Mouse (Mus musculus) stomach, embryonic 15.5 days (tissue): ENCODE results near the gene E2f1. TPM values are rescaled to one million over a fixed set of nuclear protein-coding genes. Genes with fewer than 3 reads are reported as not detected.

Experiments used
- ATAC-seq: fragments of 200-750 bp; cut with Nextera tagmentation; 2 replicates; pipeline ENCODE4 v1.8.0; 2017; ENCODE audit warnings: low read depth, moderate number of reproducible peaks, moderate TSS enrichment; ENCODE audit not compliant: insufficient read depth, low FRiP score
- H3K27ac ChIP-seq: fragments of 300-500 bp; sonication (generic); 2 replicates; pipeline ENCODE4 v1.5.1; 2015; ENCODE audit warnings: mild to moderate bottlenecking, inconsistent platforms
- H3K27me3 ChIP-seq: fragments of 300-500 bp; sonication (generic); replicated peaks from 2 replicates; pipeline ENCODE4 v1.6.1; 2015; ENCODE audit warnings: inconsistent platforms
- H3K36me3 ChIP-seq: fragments of 300-500 bp; sonication (generic); 2 replicates; pipeline ENCODE4 v1.6.1; 2015; ENCODE audit warnings: inconsistent platforms
- H3K4me1 ChIP-seq: fragments of 300-500 bp; sonication (generic); 2 replicates; pipeline ENCODE4 v1.6.1; 2015; ENCODE audit warnings: inconsistent platforms
- H3K4me2 ChIP-seq: fragments of 300-500 bp; sonication (generic); 2 replicates; pipeline ENCODE4 v1.6.1; 2015; ENCODE audit warnings: mild to moderate bottlenecking, inconsistent platforms
- H3K4me3 ChIP-seq: fragments of 300-500 bp; sonication (generic); replicated peaks from 2 replicates; pipeline ENCODE4 v1.5.1; 2015; ENCODE audit warnings: inconsistent platforms
- H3K9ac ChIP-seq: fragments of 300-500 bp; sonication (generic); 2 replicates; pipeline ENCODE4 v1.6.1; 2015; ENCODE audit warnings: inconsistent platforms
- H3K9me3 ChIP-seq: fragments of 300-500 bp; sonication (generic); 2 replicates; pipeline ENCODE4 v1.6.1; 2016; ENCODE audit warnings: inconsistent platforms
- WGBS: fragments of 180-500 bp; shearing (Covaris S2); methylation state at CpG from one replicate; pipeline ENCODE4 v1.1.7; 2015; 5-methylcytosine and 5-hydroxymethylcytosine counted together
- polyA plus RNA-seq: library from polyadenylated mRNA; unstranded; fragments of >200 nt; fragmentation: Nextera tagmentation; extraction: Ambion mirVana; gene quantifications from 2 replicates; pipeline ENCODE4 v1.2.1, GENCODE M21; 2015

Gene E2f1
- polyA plus RNA-seq, 1 experiment from 2014 or later, result 20.2 TPM

DNA sequence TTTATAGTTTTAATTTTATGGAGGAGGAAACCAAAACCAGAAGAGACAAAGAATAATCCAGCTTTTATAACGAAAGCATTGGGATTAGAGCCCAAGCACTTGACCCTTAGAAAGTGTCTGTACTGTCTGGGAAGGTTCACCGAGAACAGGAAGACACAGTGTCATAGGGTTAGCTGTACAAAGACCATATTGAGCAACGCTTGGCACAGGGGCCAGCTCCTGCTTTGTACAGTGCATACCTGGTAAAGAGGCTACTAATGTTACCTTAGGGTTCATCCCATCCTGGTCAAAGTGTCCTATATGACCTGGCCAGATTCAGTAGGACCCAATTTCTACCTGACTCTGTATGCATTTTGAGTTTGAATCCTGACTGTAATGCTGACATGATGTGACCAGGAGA, 31.6 kb upstream of the E2f1 start:
- ATAC-seq, result no peak
- WGBS, result 61% methylated on average over 3 of the region's 3 CpGs
- H3K27ac ChIP-seq, result no peak overlapping the region

DNA sequence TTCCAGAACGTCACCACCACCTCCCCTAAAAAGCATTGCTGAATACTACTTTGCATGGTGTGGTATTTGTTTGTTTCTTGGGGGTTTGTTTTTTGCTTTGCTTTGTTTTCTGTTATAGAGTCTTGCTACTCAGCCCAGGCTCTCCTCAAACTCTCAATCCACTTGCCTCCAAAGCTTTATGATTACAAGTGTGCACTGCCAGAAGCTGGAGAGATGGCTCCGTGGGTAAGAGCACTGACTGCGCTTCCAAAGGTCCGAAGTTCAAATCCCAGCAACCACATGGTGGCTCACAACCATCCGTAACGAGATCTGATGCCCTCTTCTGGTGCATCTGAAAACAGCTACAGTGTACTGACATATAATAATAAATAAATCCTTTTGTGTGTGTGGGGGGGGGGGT, 30.9 kb upstream of the E2f1 start:
- no peak overlapping the region for H3K9ac ChIP-seq
- ATAC-seq, result no peak
- no peak overlapping the region for H3K27ac ChIP-seq
- no peak overlapping the region for H3K4me2 ChIP-seq
- WGBS, result 73% methylated on average over 6 of the region's 6 CpGs
- H3K36me3 ChIP-seq, result no peaks in the 10 kb centered on the region
- H3K4me1 ChIP-seq, result peaks cover 10% of the 10 kb centered on the region; the same call in 1 of the 2 replicates
- H3K4me3 ChIP-seq, result no peak overlapping the region
- H3K27me3 ChIP-seq, result no peaks in the 10 kb centered on the region
- no peaks in the 10 kb centered on the region for H3K9me3 ChIP-seq

More for the DNA sequence above, 31.6 kb upstream of the E2f1 start:
- peaks cover 10% of the 10 kb centered on the region; the same call in 1 of the 2 replicates for H3K4me1 ChIP-seq
- H3K27me3 ChIP-seq, result no peaks in the 10 kb centered on the region
- H3K36me3 ChIP-seq, result no peaks in the 10 kb centered on the region
- no peaks in the 10 kb centered on the region for H3K9me3 ChIP-seq
- no peak overlapping the region for H3K4me3 ChIP-seq
- H3K9ac ChIP-seq, result no peak overlapping the region
- H3K4me2 ChIP-seq, result no peak overlapping the region

DNA sequence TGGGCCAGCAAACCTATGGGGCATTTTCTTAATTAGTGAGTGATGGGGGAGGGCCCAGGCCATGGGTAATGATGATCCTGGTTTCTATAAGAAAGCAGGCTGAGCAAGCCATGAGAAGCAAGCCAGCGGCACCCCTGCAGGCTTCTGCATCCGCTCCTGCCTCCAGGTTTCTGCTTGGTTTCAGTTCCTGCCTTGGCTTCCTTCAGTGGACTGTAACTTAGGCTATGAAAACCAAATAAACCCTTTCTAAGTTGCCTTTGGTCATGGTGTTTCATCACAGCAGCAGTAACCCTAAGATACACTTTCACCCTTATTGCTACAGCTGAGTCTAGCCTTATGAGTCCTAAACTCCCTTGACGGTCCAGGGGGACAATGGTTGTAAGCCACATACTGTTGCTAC, 27.7 kb upstream of the E2f1 start:
- Histone ChIP-seq H3K36me3 (0 out of 2 replicates have a peak, but pooled peaks cover 7% of the 10 kb centered on the region), H3K4me1 (0 out of 2 replicates have a peak, but pooled peaks cover under 1% of the 10 kb centered on the region), H3K4me3 (no peak overlapping the region), H3K9ac (no peak overlapping the region), H3K9me3 (no peaks in the 10 kb centered on the region), H3K4me2 (no peak overlapping the region), H3K27ac (no peak overlapping the region), H3K27me3 (no peaks in the 10 kb centered on the region)
- WGBS, result 90% methylated on average over 3 of the region's 3 CpGs
- ATAC-seq, result no peak

DNA sequence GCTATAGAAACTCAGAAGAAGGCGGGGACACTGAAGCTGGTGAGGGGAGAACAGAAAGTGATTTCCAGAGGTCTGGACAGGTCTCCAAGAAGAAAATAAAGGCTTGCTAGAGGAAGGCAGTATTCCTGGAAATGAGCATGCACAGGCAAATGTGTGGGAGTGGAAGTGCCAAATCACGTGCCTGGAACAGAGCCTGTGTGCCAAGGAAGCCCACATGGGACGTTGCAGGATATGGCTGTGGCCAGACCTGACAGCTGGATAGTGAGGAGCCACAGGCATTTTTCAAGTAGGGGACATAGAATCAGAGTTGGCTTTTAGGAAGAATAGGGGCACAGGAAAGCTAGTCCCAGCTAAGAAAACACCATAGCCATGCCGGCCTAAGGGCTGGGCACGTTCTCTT, 26.1 kb upstream of the E2f1 start:
- Histone ChIP-seq H3K36me3 (0 out of 2 replicates have a peak, but pooled peaks cover 7% of the 10 kb centered on the region), H3K4me3 (no peak overlapping the region), H3K9me3 (no peaks in the 10 kb centered on the region), H3K4me2 (no peak overlapping the region), H3K4me1 (no peaks in the 10 kb centered on the region), H3K27ac (no peak overlapping the region), H3K9ac (no peak overlapping the region), H3K27me3 (no peaks in the 10 kb centered on the region)
- ATAC-seq, result no peak
- 75% methylated on average over 5 of the region's 5 CpGs for WGBS

DNA sequence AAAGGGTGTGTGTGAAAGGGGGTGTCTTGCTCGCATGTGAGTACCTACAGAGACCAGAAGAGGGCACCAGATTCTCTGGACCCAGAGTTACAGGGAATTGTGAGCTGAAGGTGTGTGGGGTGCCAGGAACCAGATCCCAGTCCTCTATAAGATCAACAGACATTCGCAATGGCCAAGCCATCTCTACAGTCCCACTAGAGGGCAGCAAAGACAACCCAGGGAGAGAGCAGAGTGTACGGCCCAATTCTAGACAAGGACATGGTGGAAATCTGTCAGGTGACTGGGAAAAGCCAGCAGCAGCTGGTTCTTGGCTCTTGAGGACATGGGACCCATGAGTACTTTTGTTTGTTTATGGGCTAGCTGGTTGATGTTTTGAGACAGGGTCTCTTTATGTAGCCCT, 23.3 kb upstream of the E2f1 start:
- Histone ChIP-seq H3K4me2 (no peak overlapping the region), H3K27ac (no peak overlapping the region), H3K4me1 (no peaks in the 10 kb centered on the region), H3K9me3 (no peaks in the 10 kb centered on the region), H3K36me3 (0 out of 2 replicates have a peak, but pooled peaks cover 7% of the 10 kb centered on the region), H3K27me3 (no peaks in the 10 kb centered on the region), H3K4me3 (no peak overlapping the region), H3K9ac (no peak overlapping the region)
- no peak for ATAC-seq
- WGBS, result 61% methylated on average over 3 of the region's 3 CpGs

DNA sequence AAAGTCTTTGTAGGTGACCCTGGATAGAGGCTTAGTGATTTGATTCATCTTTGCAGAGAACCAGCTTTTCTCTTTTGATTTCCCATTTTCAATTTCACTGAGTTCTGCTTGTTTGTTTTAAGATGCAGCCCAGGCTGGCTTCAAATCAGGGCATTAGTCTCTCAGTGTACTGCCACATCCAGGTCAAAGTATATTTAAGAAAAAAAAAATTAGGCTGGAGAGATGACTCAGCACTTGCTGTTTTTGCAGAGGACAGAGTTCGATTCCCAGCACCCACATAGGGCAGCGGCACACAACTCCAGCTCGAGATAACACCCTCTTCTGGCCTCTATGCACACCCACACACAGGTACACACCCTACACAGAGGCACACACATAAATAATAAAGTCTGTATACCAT, 21.5 kb upstream of the E2f1 start:
- no peaks in the 10 kb centered on the region for H3K9me3 ChIP-seq
- ATAC-seq, result no peak
- H3K4me1 ChIP-seq, result no peaks in the 10 kb centered on the region
- no peaks in the 10 kb centered on the region for H3K27me3 ChIP-seq
- WGBS, result 77% methylated on average over 3 of the region's 3 CpGs
- H3K9ac ChIP-seq, result no peak overlapping the region
- no peak overlapping the region for H3K4me2 ChIP-seq
- H3K4me3 ChIP-seq, result no peak overlapping the region
- H3K27ac ChIP-seq, result no peak overlapping the region
- peaks cover 12% of the 10 kb centered on the region for H3K36me3 ChIP-seq

DNA sequence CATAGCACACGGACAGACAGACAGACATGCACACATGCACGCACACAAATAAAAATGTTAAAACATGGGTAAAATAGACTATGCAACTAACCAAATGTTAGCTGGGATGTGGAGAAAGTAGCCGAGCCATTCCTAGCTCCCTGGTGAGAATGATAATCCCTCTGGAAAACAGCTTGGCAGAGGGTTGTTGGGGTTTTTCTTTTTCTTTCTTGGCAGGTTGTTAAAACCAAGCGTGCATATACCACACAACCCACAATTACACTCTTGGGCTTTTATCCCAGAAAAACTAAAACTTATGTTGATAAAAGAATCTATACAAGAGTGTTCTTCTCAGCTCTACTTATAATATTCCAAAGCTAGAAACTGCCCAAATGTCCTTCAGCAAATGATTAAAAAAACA, 19.4 kb upstream of the E2f1 start:
- H3K4me1 ChIP-seq, result peaks cover under 1% of the 10 kb centered on the region; the same call in 1 of the 2 replicates
- H3K4me3 ChIP-seq, result no peak overlapping the region
- no peak overlapping the region for H3K4me2 ChIP-seq
- no peaks in the 10 kb centered on the region for H3K27me3 ChIP-seq
- H3K36me3 ChIP-seq, result peaks cover 12% of the 10 kb centered on the region
- H3K9me3 ChIP-seq, result no peaks in the 10 kb centered on the region
- no peak overlapping the region for H3K27ac ChIP-seq
- no peak overlapping the region for H3K9ac ChIP-seq
- ATAC-seq, result no peak
- WGBS, result 87% methylated on average over 4 of the region's 4 CpGs

DNA sequence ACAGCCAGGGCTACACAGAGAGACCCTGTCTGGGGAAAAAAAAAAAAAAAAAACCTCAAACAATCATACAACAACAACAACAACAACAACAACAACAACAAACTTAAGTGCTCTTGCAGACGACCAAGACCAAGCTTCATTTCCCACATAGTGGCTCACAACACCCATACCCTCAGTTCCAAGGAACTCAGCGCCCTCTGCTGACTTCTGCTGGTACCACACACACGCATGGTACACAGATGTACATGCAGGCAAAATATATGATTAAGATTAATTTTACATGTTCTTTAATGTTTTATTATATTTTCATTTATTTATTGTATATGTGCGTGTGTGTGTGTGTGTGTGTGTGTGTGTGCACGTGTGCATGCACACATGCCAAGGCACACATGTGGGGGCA, 16.7 kb upstream of the E2f1 start:
- H3K4me3 ChIP-seq, result no peak overlapping the region
- no peaks in the 10 kb centered on the region for H3K9me3 ChIP-seq
- peaks cover 4% of the 10 kb centered on the region; the same call in 1 of the 2 replicates for H3K4me1 ChIP-seq
- H3K4me2 ChIP-seq, result no peak overlapping the region
- no peak overlapping the region for H3K9ac ChIP-seq
- ATAC-seq, result no peak
- H3K36me3 ChIP-seq, result peaks cover 5% of the 10 kb centered on the region
- no peaks in the 10 kb centered on the region for H3K27me3 ChIP-seq
- 75% methylated on average over 5 of the region's 5 CpGs for WGBS
- H3K27ac ChIP-seq, result no peak overlapping the region

DNA sequence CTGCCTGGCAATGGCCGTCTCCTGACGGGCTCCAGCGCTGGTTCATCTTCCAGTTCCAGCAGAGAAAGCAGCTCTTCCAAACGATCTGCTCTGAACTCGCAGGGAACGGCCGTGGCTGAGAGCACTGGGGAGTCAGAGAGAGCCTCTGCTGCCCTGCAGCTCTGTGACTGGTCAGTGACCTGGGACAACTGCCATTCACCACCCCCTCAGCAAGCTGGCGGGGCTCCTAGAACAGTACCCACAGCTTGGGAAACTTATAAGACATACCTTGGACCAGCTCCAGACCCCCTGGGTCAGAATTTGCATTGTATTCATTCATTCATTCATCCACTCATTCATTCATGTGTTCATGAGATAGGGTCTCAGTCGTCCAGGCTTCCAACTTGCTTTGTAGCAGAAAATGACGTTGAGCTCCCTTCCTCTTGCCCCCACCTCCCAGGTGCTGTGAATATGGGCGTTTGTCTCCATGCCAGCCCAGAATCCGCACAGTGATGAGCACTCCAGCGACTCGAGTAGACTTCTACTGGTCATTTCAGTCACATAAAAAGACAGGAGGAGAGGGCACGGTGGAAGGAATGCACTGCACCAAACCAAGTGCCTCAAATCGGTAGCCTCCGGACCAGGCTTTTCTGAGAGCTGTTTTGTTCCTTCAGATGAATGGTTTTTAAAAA, 15.4 kb upstream of the E2f1 start:
- 69% methylated on average over 17 of the region's 17 CpGs for WGBS
- peaks cover 5% of the 10 kb centered on the region for H3K36me3 ChIP-seq
- ATAC-seq, result no peak
- no peak overlapping the region for H3K4me3 ChIP-seq
- H3K9ac ChIP-seq, result no peak overlapping the region
- H3K27me3 ChIP-seq, result no peaks in the 10 kb centered on the region
- H3K9me3 ChIP-seq, result no peaks in the 10 kb centered on the region
- H3K27ac ChIP-seq, result no peak overlapping the region
- no peak overlapping the region for H3K4me2 ChIP-seq
- peaks cover 4% of the 10 kb centered on the region; the same call in 1 of the 2 replicates for H3K4me1 ChIP-seq

DNA sequence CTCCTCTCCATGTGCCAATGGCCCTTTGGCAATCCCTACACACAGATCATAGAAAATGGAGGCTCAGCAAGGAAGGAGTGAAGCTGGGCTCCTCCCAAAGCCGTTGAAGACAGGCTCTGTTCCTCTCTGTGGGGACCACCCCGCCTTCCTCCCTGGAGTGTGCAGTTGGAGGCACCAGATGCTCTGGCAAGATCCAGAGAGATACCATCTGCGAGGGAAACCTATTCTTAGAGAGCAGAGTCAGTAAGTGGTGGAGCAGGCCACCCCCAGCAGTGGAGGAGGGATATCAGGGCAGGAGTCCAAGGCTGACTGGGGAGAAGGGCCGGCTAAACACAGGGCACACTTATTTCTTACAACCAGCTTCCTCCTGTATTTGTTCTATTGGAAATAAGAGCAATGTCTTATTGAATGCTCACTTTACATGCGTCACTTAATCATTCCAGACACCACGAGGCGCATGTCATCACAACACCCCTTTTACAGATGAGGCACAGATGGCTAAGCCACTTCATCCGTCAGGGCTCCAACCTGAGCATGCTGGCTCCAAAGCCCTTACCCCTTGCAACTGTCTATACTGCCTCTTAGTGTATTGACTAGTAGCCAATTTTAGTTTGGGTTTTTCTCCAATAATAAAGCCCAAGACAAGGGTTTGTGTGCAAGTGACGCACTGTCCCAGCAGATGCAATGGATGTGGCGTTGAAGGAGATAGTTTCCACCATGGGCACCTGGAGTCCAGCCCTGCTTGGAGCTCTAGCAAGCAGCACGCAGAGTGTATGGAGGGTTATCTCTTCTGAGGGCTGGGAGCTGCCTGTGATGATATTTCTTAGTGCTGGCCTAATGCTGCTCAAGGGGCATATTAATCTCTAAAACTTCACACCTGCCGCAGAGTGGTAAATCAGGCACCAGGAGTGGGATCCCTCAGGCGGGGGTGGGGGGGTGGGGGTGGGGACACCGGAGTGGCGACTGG, 14.5 kb upstream of the E2f1 start:
- no peaks in the 10 kb centered on the region for H3K27me3 ChIP-seq
- H3K4me3 ChIP-seq, result no peak overlapping the region
- no peak overlapping the region for H3K9ac ChIP-seq
- H3K27ac ChIP-seq, result no peak overlapping the region
- WGBS, result 50% methylated on average over 15 of the region's 15 CpGs
- H3K4me2 ChIP-seq, result no peak overlapping the region
- ATAC-seq, result peak; percentile 67; the same call in 1 of the 2 replicates
- H3K9me3 ChIP-seq, result no peaks in the 10 kb centered on the region
- peaks cover 5% of the 10 kb centered on the region for H3K36me3 ChIP-seq
- peaks cover 4% of the 10 kb centered on the region; the same call in 1 of the 2 replicates for H3K4me1 ChIP-seq

DNA sequence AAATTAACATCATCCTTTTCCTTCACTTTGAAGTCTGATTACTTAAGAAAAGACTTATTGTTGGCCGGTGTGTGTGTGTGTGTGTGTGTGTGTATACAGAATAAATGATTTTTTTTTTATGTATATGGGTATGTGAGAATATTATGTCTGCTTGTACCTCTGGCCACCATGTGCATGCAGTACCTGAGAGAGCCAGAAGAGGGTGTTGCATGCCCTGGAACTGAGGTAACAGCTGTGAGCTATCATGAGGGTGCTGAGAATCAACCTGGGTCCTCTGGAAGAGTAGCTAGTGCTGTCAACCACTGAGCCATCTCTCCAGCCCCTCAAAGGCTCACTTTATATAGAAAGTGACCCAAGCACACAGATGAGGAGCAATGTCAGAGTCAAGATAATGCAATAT, 11.7 kb upstream of the E2f1 start:
- Histone ChIP-seq H3K4me2 (no peak overlapping the region), H3K9me3 (no peaks in the 10 kb centered on the region), H3K27ac (no peak overlapping the region), H3K4me3 (no peak overlapping the region), H3K4me1 (peaks cover 4% of the 10 kb centered on the region; the same call in 1 of the 2 replicates), H3K27me3 (no peaks in the 10 kb centered on the region), H3K36me3 (no peaks in the 10 kb centered on the region), H3K9ac (no peak overlapping the region)
- WGBS, result 68% methylated on average over 1 of the region's 1 CpGs
- ATAC-seq, result no peak

DNA sequence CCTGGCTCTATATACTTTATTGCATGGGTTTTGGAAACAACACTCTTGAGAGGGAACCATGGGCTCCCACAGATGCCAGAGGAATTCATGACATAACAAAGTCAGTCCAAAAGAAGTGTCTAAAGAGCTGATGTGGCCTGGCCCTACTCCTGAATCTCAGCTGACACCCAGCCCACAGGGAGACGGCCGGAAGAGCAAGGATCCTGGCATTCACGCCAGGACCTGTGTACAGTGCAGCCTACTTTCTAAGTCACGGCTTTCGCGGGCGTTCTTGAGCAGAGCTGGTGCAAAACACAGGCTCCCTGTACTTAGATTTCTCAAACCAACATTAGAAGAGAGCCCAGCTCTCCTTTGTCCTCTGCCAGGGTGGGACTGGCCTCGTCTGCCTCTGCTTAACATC, 10.9 kb upstream of the E2f1 start:
- no peak for ATAC-seq
- H3K4me3 ChIP-seq, result no peak overlapping the region
- no peaks in the 10 kb centered on the region for H3K9me3 ChIP-seq
- no peak overlapping the region for H3K27ac ChIP-seq
- 77% methylated on average over 8 of the region's 8 CpGs for WGBS
- no peaks in the 10 kb centered on the region for H3K27me3 ChIP-seq
- no peak overlapping the region for H3K4me2 ChIP-seq
- H3K36me3 ChIP-seq, result no peaks in the 10 kb centered on the region
- no peak overlapping the region for H3K9ac ChIP-seq
- peaks cover 4% of the 10 kb centered on the region; the same call in 1 of the 2 replicates for H3K4me1 ChIP-seq
